Mouse (Mus musculus) spleen, embryonic (tissue): Measurements from ENCODE around the gene Slc17a4.

Experiments used
- CTCF ChIA-PET: fragments of 350-600 bp; sonication (Branson Sonifier 250); formaldehyde crosslinking; loops from one replicate; lab custom pipeline; 2022; lab: Charles Lee

Slc17a4 gene

GRCm38 (mm10) chr13:23893269-23893593, 21.6 kb downstream of the Slc17a4 start:
- CTCF ChIA-PET: no interaction called here

- CTCF ChIA-PET: no interaction called here
Measured at GRCm38 (mm10) chr13:23892592-23893268, 22.1 kb downstream of the Slc17a4 start.

DNA sequence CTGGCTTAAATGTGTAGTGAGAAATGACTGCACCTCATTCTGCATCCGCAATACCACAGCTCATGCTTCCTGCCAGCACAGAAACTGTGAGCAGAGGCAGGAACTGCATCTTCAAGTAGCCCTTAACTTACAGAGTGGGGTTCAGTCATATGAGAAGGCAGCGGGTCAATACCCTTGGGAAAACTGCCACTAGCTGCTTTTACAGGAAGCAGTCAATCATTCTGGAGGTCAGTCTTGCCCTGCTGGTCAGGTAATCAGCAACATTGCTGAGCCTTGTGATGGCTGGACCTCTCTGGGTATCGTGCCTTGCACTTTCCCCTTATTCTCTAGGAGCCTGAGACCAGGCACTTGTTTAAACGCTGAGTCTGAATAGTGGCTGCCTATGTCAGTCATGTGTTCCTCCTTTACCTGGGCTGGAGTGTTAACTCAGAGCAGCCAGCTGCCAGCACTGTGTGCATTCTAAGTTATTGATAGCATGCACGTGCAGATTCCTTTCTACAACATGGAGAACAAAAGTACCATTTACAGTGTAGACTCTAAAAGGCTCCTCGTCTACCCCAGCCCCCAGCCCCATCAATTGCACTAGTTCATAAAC, 25.7 kb downstream of the Slc17a4 start:
- CTCF ChIA-PET: no interaction called here

DNA sequence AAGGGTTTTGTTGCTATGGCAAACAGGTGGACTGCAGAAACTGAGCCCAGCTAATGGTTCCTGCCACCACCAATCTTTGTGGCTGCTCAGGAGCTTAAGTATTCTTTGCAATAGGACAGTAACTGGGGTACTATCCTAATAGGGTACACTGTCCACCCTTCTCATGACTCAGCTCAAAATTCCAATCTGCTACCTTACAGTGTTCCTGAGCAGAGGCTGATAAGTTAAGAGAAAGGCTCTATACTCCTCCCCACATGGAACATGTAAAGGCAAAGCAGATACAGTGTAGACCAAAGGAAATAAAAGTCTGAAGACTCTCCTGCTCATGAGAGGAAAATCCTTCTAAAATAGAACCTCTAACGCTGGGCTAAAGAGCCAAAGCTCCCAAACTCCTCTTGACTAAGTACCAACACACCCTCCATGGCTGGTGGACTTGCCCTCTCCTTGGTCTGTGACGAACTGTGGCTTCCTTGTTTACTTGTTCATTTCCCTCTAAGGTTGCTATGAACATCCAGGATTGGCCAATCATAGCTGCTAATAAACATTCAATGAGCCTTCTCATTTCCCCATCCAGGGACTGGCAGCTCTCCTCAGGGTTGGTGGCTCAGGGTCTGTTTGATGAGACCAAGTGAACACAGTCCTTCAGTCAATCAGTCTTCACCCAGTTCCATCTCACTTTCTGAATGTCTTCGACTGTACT, 27.6 kb downstream of the Slc17a4 start:
- CTCF ChIA-PET: interaction anchor here (0.7 kb wide), 2 partner anchors 12 to 24 kb away, joined by 5 to 6 read pairs; no protein-coding TSS in a partner anchor

- CTCF ChIA-PET: interaction anchor here (0.7 to 0.8 kb wide), 2 partner anchors 54 to 65 kb away, joined by 7 to 9 read pairs; no protein-coding TSS in a partner anchor
Measured at GRCm38 (mm10) chr13:23885540-23885939, 29.3 kb downstream of the Slc17a4 start.

GRCm38 (mm10) chr13:23879636-23880035, 35.2 kb downstream of the Slc17a4 start:
- CTCF ChIA-PET: no interaction called here

DNA sequence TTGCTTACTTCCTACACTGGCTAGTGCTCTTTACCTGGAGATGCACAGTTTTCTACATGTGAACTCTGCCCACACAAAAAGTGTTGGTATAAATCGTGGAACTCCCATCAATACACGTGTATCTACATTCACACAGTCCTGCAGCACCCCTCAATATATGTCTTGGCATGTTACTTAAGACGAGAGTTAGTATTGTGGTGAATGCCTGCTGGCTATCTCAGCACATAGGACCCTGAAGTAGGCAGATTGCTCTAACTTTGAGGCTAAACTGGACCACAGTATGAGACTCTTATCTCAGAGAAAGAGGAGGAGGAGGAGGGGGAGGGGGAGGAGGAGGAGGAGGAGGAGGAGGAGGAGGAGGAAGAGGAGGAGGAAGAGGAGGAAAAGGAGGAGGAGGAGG, 35.7 kb downstream of the Slc17a4 start:
- CTCF ChIA-PET: no interaction called here

- CTCF ChIA-PET: no interaction called here
Measured at GRCm38 (mm10) chr13:23873141-23873540, 41.7 kb downstream of the Slc17a4 start.

- CTCF ChIA-PET: no interaction called here
Measured at GRCm38 (mm10) chr13:23869996-23870395, 44.8 kb downstream of the Slc17a4 start.

GRCm38 (mm10) chr13:23868790-23869533, 45.8 kb downstream of the Slc17a4 start:
- CTCF ChIA-PET: no interaction called here

DNA sequence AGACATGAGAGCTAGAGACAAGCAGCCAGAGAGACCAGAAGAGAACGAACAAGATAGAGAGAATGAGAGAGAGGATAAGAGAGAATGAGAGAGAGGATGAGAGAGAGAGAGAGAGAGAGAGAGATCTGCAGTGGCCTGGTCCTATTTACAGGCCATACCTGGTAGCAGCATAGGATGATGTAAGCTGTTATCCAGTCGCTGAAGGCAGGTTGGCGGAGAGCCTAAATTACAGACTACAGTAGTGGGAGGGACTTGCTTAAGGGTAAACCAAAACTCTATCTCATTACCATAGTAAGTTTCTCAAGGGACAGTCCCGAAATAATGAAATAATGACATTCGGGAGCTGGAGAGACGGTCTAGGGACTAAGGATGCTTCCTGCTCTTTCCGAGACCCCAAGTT, 47.4 kb downstream of the Slc17a4 start, which contains the start of gene Slc17a1:
TSS of gene Slc17a1 (plus strand) at position 346 of the 400 bp plus-strand sequence.
- CTCF ChIA-PET: interaction anchor here (0.7 kb wide), 1 partner anchor 214 kb away, joined by 4 read pairs; no protein-coding TSS in a partner anchor

DNA sequence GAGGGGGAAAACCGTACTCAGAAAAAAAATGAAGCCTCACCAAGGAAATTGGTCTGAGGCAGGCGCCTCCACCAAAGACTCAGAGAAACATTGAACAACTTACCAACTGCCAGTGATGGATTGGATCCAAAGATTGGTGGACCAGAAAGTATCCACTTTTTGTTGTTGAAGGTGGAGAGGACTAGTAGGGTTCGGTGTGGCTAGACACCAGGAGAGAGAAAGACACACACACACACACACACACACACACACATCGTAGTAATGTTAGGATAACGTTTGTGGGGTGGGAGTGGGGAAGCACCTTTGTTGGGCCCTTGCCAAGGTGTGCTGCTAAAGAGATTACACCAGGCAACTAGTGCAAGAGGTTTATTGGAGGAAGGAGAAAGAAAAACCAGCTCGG, 47.8 kb downstream of the Slc17a4 start:
- CTCF ChIA-PET: interaction anchor here (0.7 kb wide), 1 partner anchor 215 kb away, joined by 4 read pairs; no protein-coding TSS in a partner anchor

DNA sequence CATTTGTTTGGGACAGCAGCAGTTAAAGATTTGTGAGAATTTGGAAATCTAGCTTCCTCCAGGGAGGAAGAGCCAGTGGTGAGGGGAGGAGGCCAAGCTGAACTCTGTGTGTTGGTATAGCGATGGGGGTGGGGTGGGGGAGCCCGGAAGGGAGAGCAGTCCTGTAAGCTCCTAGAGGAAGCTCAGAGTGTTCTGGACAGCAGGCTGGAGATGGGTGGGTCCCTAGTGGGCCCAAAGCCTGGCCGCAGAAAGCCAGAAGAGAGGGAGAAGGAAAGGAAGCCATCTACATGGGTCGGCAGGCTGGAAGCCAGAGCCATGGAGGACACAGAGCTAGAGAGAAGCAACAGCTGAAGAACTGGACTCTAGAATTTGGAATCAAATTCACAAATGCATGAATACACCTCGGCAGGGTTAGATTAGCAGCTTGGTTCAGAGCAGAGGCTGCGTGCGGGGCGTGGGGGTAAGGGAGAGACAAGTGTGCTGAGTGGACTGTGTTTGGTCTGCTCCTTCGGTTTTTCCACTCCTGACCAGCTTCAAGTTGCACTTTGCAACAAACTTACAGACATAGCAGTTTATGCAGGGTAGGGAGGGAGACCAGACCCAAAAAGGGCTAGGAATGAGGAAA, 48.6 kb downstream of the Slc17a4 start:
- CTCF ChIA-PET: no interaction called here

DNA sequence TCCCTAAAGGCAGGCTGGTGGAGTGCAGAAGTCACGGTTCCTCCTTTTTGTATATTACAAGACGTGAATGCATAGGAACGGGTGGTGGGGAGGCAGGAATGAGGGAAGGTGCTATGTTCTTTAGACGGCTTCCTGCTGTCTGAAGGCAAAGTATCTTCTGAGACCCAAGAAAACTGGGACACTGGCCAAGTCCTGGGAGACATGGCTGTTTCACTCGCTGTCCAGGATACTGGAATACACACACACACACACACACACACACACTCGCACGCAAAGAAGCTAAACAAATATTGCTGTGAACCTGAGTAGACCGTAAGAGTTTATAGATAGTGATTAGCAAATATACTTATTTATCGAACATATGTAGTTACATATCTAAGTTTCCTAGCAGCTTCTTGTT, 50.1 kb downstream of the Slc17a4 start:
- CTCF ChIA-PET: no interaction called here

DNA sequence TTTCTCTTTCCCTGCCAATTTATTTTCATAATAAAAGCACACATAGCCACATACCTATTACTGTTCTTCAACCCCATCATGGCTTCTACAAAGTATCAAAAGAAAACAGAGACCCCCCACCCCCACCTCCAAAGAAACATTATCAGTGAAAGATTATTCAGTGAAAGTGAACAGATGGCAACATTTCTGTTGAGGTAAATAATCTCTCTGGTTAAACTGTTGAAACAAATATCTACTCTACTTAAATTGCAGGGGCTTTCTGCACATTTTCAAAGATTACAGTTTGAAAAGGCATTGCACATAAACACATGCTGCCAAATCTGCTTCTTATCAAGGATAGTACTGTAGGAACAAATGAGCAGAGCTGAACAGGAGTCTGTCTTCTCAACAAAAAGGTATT, 53.0 kb downstream of the Slc17a4 start:
- CTCF ChIA-PET: no interaction called here

- CTCF ChIA-PET: no interaction called here
Measured at GRCm38 (mm10) chr13:23856401-23856800, 58.4 kb downstream of the Slc17a4 start.

DNA sequence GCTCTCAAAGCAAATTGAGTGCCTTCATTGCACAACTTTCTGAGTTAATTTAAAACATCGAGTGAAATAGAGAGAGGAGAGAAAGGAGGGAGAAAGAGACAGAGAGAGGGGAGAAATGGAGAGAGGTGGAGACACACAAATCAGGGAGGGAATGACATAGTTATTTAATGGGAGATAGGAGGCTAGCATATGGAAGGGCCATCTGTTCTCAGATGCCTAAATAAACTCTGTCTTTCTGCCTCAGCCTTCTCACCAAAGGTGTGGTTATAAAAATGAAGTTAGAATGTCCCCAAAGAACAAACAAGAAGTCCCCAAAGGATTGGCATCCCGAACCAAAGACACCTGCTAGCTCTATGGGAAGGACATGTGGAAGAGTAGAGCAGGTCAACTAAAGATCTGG, 65.5 kb downstream of the Slc17a4 start:
- CTCF ChIA-PET: no interaction called here
